Mouse (Mus musculus): ENCODE results near the gene Wdr75. TPM values are rescaled to one million over a fixed set of nuclear protein-coding genes. Genes with fewer than 3 reads are reported as not detected.

The Wdr75 gene
- total RNA-seq, 2 experiments from 2014 or later: 36.9 to 43.2 TPM

GRCm38 (mm10) chr1:45780606-45781288 lies 14.2 kb upstream of the Wdr75 start:
- no peak for TF ChIP-seq CTCF (IDR thresholded peaks at IDR 0.05)
- no peak for DNase-seq (ENCODE audit: extremely low spot score in 1 of 2, low spot score in 2 of 2)
- Histone ChIP-seq H3K4me3 (no peak overlapping the region), H3K27ac (no peak overlapping the region)
- intact Hi-C loops (cut with DNase I): no loop called here

- TF ChIP-seq CTCF (IDR thresholded peaks at IDR 0.05): peak; percentile 98
- peak in 1 of 2 experiments; percentile 19 for DNase-seq (ENCODE audit: extremely low spot score in 1 of 2, low spot score in 2 of 2)
- intact Hi-C loops (cut with DNase I): loop anchor here (2.0 kb wide), 1 partner anchor 206 kb away; no protein-coding TSS in a partner anchor
- Histone ChIP-seq H3K4me3 (no peak overlapping the region), H3K27ac (no peak overlapping the region)
Observed at GRCm38 (mm10) chr1:45816889-45817288, 21.9 kb downstream of the Wdr75 start.

- TF ChIP-seq CTCF (IDR thresholded peaks at IDR 0.05): no peak
- Histone ChIP-seq H3K4me3 (no peak overlapping the region), H3K27ac (no peak overlapping the region)
- intact Hi-C loops (cut with DNase I): no loop called here
- no peak for DNase-seq (ENCODE audit: extremely low spot score in 1 of 2, low spot score in 2 of 2)
Observed at GRCm38 (mm10) chr1:45818564-45818963, 23.6 kb downstream of the Wdr75 start.

GRCm38 (mm10) chr1:45824441-45824840 lies 29.5 kb downstream of the Wdr75 start:
- intact Hi-C loops (cut with DNase I): no loop called here

DNA sequence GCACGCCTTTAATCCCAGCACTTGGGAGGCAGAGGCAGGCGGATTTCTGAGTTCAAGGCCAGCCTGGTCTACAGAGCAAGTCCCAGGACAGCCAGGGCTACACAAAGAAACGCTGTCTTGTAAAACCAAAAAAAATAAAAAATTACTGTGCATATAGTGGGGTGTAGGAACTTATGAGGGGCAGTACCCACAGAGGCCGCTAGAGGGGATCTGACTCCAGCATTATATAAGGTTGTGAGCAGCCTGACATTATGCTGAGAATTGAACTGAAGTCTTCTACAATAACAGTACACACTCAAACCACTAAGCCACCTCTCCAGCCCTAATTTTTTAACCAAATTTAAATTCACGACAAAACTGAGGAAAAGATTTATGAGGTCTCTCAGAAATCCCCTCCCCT lies 30.2 kb downstream of the Wdr75 start:
- DNase-seq (ENCODE audit: extremely low spot score in 1 of 2, low spot score in 2 of 2): peak; percentile 37 to 51
- no peak overlapping the region for H3K4me3 ChIP-seq
- no peak overlapping the region for H3K27ac ChIP-seq
- intact Hi-C loops (cut with DNase I): loop anchor here (5.0 kb wide), 1 partner anchor 102 kb away; the partner anchor contains the start of gene Slc40a1
- TF ChIP-seq CTCF (IDR thresholded peaks at IDR 0.05): peak; percentile 73

More at GRCm38 (mm10) chr1:45824441-45824840, 29.5 kb downstream of the Wdr75 start:
- no peak for TF ChIP-seq CTCF (IDR thresholded peaks at IDR 0.05)
- DNase-seq (ENCODE audit: extremely low spot score in 1 of 2, low spot score in 2 of 2): no peak
- Histone ChIP-seq H3K27ac (no peak overlapping the region), H3K4me3 (no peak overlapping the region)

GRCm38 (mm10) chr1:45825630-45826029 lies 30.7 kb downstream of the Wdr75 start:
- no peak for DNase-seq (ENCODE audit: extremely low spot score in 1 of 2, low spot score in 2 of 2)
- H3K27ac ChIP-seq: no peak overlapping the region
- H3K4me3 ChIP-seq: no peak overlapping the region
- intact Hi-C loops (cut with DNase I): loop anchor here (5.0 kb wide), 1 partner anchor 102 kb away; the partner anchor contains the start of gene Slc40a1
- no peak for TF ChIP-seq CTCF (IDR thresholded peaks at IDR 0.05)

- DNase-seq (ENCODE audit: extremely low spot score in 1 of 2, low spot score in 2 of 2): no peak
- no peak overlapping the region for H3K27ac ChIP-seq
- no peak overlapping the region for H3K4me3 ChIP-seq
- no peak for TF ChIP-seq CTCF (IDR thresholded peaks at IDR 0.05)
- intact Hi-C loops (cut with DNase I): loop anchor here (5.0 kb wide), 1 partner anchor 101 kb away; the partner anchor contains the start of gene Slc40a1
Observed at GRCm38 (mm10) chr1:45826148-45826547, 31.2 kb downstream of the Wdr75 start.

DNA sequence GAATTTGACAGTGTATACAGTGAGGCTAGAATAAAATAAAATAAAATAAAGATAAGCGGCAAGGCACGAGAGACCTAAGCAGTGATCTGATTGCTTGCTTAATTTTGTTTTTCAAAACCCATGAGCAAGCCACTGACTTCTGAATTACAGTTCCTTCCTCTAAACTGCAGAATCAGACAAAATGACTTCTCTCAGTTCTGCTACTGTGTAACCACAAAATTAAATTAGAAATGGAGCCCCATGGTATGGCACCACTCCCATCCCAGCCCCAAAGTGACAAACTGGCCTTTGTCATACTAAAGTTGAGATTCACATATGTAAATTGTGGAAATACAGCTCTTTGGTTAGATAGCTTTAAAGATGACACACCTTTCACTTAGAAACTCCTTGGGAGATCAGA lies 31.8 kb downstream of the Wdr75 start:
- intact Hi-C loops (cut with DNase I): loop anchor here (5.0 kb wide), 1 partner anchor 101 kb away; the partner anchor contains the start of gene Slc40a1
- Histone ChIP-seq H3K27ac (no peak overlapping the region), H3K4me3 (no peak overlapping the region)
- no peak for TF ChIP-seq CTCF (IDR thresholded peaks at IDR 0.05)
- DNase-seq (ENCODE audit: extremely low spot score in 1 of 2, low spot score in 2 of 2): no peak

GRCm38 (mm10) chr1:45830453-45831206 lies 35.7 kb downstream of the Wdr75 start:
- DNase-seq (ENCODE audit: extremely low spot score in 1 of 2, low spot score in 2 of 2): no peak
- Histone ChIP-seq H3K4me3 (no peak overlapping the region), H3K27ac (no peak overlapping the region)
- no peak for TF ChIP-seq CTCF (IDR thresholded peaks at IDR 0.05)
- intact Hi-C loops (cut with DNase I): no loop called here

GRCm38 (mm10) chr1:45835362-45836063 lies 40.5 kb downstream of the Wdr75 start:
- no peak for DNase-seq (ENCODE audit: extremely low spot score in 1 of 2, low spot score in 2 of 2)
- TF ChIP-seq CTCF (IDR thresholded peaks at IDR 0.05): no peak
- intact Hi-C loops (cut with DNase I): no loop called here
- Histone ChIP-seq H3K27ac (no peak overlapping the region), H3K4me3 (no peak overlapping the region)

- H3K4me3 ChIP-seq: no peak overlapping the region
- DNase-seq (ENCODE audit: extremely low spot score in 1 of 2, low spot score in 2 of 2): peak; percentile 19 to 26
- TF ChIP-seq CTCF (IDR thresholded peaks at IDR 0.05): no peak
- intact Hi-C loops (cut with DNase I): no loop called here
- no peak overlapping the region for H3K27ac ChIP-seq
Observed at GRCm38 (mm10) chr1:45837736-45838135, 42.8 kb downstream of the Wdr75 start.

- H3K4me3 ChIP-seq: no peak overlapping the region
- intact Hi-C loops (cut with DNase I): no loop called here
- H3K27ac ChIP-seq: no peak overlapping the region
- no peak for DNase-seq (ENCODE audit: extremely low spot score in 1 of 2, low spot score in 2 of 2)
- TF ChIP-seq CTCF (IDR thresholded peaks at IDR 0.05): no peak
Observed at GRCm38 (mm10) chr1:45838271-45838670, 43.3 kb downstream of the Wdr75 start.

Measured in left cerebral cortex, adult 2 months (tissue).